Mouse (Mus musculus): ENCODE results near the gene Cuedc2. TPM values are rescaled to one million over a fixed set of nuclear protein-coding genes. Genes with fewer than 3 reads are reported as not detected.

Gene Cuedc2
- total and polyA plus RNA-seq, 2 experiments from 2014 or later: 91.7 to 129 TPM

DNA sequence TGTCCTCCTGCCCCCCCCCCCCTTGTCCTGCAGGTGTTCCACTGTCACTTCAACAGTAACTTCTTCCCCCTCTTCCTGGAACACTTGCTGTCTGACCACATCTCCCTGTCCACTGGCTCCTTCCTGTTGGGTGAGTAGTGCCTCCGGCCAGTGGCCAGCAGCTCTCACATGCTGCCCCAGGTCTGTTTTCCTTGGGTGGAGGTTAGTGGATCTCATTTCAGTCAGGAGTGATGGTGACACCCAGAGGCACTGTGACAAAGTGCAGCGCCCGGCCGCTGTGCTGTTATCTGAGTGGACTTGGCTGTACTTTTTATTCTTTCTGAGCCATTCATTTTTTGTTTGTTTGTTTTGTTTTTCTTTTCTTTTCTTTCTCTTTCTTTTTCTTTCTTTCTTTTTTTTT is 30.7 kb upstream of the Cuedc2 start:
- TF ChIP-seq CTCF (IDR thresholded peaks at IDR 0.05; ENCODE audit: low read depth) (peak; percentile 69), EP300 (IDR thresholded peaks at IDR 0.05; ENCODE audit: low read depth) (no peak)
- DNase-seq (ENCODE audit: low spot score) (peak; percentile 75), ATAC-seq (ENCODE audit: insufficient read depth, low read depth) (peak; percentile 90)
- Histone ChIP-seq H3K9ac (replicated peaks; ENCODE audit: low read depth, low read length) (no peak overlapping the region), H3K4me3 (ENCODE audit: low read depth, low read length) (no peak overlapping the region), H3K4me2 (ENCODE audit: low read depth, low read length) (no peak overlapping the region), H3K36me3 (replicated peaks; ENCODE audit: control insufficient read depth, insufficient read depth, low read length) (no peaks in the 10 kb centered on the region), H3K27ac (ENCODE audit: low read depth) (no peak overlapping the region), H3K4me1 (ENCODE audit: control insufficient read depth, insufficient read depth) (no peaks in the 10 kb centered on the region), H3K9me3 (replicated peaks; ENCODE audit: control insufficient read depth, low read length) (no peaks in the 10 kb centered on the region), H3K27me3 (ENCODE audit: control insufficient read depth, insufficient read depth, low read length) (no peaks in the 10 kb centered on the region)
- 2% methylated on average over 4 of the region's 4 CpGs for WGBS

GRCm38 (mm10) chr19:46367798-46368590 is 29.5 kb upstream of the Cuedc2 start:
- Histone ChIP-seq H3K9me3 (replicated peaks; ENCODE audit: control insufficient read depth, low read length) (no peaks in the 10 kb centered on the region), H3K4me3 (ENCODE audit: low read depth, low read length) (no peak overlapping the region), H3K9ac (replicated peaks; ENCODE audit: low read depth, low read length) (no peak overlapping the region), H3K27me3 (ENCODE audit: control insufficient read depth, insufficient read depth, low read length) (no peaks in the 10 kb centered on the region), H3K36me3 (replicated peaks; ENCODE audit: control insufficient read depth, insufficient read depth, low read length) (no peaks in the 10 kb centered on the region), H3K27ac (ENCODE audit: low read depth) (no peak overlapping the region), H3K4me2 (ENCODE audit: low read depth, low read length) (no peak overlapping the region), H3K4me1 (ENCODE audit: control insufficient read depth, insufficient read depth) (no peaks in the 10 kb centered on the region)
- no peak for ATAC-seq (ENCODE audit: insufficient read depth, low read depth)
- DNase-seq (ENCODE audit: low spot score): no peak
- TF ChIP-seq CTCF (IDR thresholded peaks at IDR 0.05; ENCODE audit: low read depth) (no peak), EP300 (IDR thresholded peaks at IDR 0.05; ENCODE audit: low read depth) (no peak)
- WGBS: 85% methylated on average over 23 of the region's 23 CpGs

DNA sequence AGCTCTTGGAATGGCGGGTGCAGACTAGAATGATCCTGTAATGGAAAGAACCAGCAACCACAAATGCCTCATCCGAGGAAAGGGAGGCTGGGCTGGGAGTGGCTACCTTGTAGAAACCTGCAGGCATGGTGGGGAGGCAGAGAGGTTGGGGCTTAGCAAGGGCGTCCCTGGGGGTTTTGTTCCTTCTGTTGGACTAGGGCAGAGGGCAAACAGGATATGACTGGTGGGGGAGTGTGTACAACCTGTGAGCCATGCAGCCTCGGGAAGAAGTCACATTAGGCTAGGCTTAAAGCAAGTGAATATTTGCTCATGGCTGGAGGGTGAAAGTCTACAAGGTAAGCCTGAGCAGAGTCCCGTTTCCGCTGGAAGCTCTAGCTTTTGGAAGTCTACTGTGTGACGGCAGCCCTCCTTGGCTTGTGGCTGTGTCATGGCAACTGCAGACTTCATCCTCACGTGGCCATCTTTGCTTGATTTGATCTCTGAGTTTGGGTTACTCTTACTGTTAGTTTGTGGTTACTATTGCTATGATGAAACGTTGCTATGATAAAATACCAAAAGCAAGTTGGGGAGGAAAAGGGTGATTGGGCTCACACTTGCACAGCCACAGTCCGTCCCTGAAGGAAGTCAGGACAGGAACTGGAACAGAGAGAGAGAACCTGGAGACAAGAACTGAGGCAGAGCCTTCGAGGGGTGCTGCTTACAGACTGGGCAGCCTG is 24.9 kb upstream of the Cuedc2 start:
- H3K27ac ChIP-seq (ENCODE audit: low read depth): no peak overlapping the region
- H3K4me3 ChIP-seq (ENCODE audit: low read depth, low read length): no peak overlapping the region
- no peaks in the 10 kb centered on the region for H3K4me1 ChIP-seq (ENCODE audit: control insufficient read depth, insufficient read depth)
- no peak for DNase-seq (ENCODE audit: low spot score)
- WGBS: 64% methylated on average over 11 of the region's 11 CpGs
- H3K9me3 ChIP-seq (replicated peaks; ENCODE audit: control insufficient read depth, low read length): no peaks in the 10 kb centered on the region
- H3K27me3 ChIP-seq (ENCODE audit: control insufficient read depth, insufficient read depth, low read length): no peaks in the 10 kb centered on the region
- no peaks in the 10 kb centered on the region for H3K36me3 ChIP-seq (replicated peaks; ENCODE audit: control insufficient read depth, insufficient read depth, low read length)
- TF ChIP-seq EP300 (IDR thresholded peaks at IDR 0.05; ENCODE audit: low read depth): no peak
- no peak for TF ChIP-seq CTCF (IDR thresholded peaks at IDR 0.05; ENCODE audit: low read depth)
- no peak for ATAC-seq (ENCODE audit: insufficient read depth, low read depth)
- H3K4me2 ChIP-seq (ENCODE audit: low read depth, low read length): no peak overlapping the region
- H3K9ac ChIP-seq (replicated peaks; ENCODE audit: low read depth, low read length): no peak overlapping the region

GRCm38 (mm10) chr19:46362104-46362503 is 23.6 kb upstream of the Cuedc2 start:
- Histone ChIP-seq H3K27ac (ENCODE audit: low read depth) (no peak overlapping the region), H3K27me3 (ENCODE audit: control insufficient read depth, insufficient read depth, low read length) (no peaks in the 10 kb centered on the region), H3K4me3 (ENCODE audit: low read depth, low read length) (no peak overlapping the region), H3K4me1 (ENCODE audit: control insufficient read depth, insufficient read depth) (0 out of 2 replicates have a peak, but pooled peaks cover 2% of the 10 kb centered on the region), H3K4me2 (ENCODE audit: low read depth, low read length) (no peak overlapping the region), H3K9me3 (replicated peaks; ENCODE audit: control insufficient read depth, low read length) (no peaks in the 10 kb centered on the region), H3K9ac (replicated peaks; ENCODE audit: low read depth, low read length) (no peak overlapping the region), H3K36me3 (replicated peaks; ENCODE audit: control insufficient read depth, insufficient read depth, low read length) (no peaks in the 10 kb centered on the region)
- 66% methylated on average over 8 of the region's 8 CpGs for WGBS
- DNase-seq (ENCODE audit: low spot score) (no peak), ATAC-seq (ENCODE audit: insufficient read depth, low read depth) (no peak)
- TF ChIP-seq CTCF (IDR thresholded peaks at IDR 0.05; ENCODE audit: low read depth) (no peak), EP300 (IDR thresholded peaks at IDR 0.05; ENCODE audit: low read depth) (no peak)

- 56% methylated on average over 4 of the region's 4 CpGs for WGBS
- Histone ChIP-seq H3K36me3 (replicated peaks; ENCODE audit: control insufficient read depth, insufficient read depth, low read length) (no peaks in the 10 kb centered on the region), H3K4me2 (ENCODE audit: low read depth, low read length) (peak overlapping the region; percentile 83; the same call in 1 of the 2 replicates), H3K9me3 (replicated peaks; ENCODE audit: control insufficient read depth, low read length) (no peaks in the 10 kb centered on the region), H3K4me3 (ENCODE audit: low read depth, low read length) (0 out of 2 replicates have a peak overlapping the region, but pooled peaks have one; percentile 55), H3K9ac (replicated peaks; ENCODE audit: low read depth, low read length) (no peak overlapping the region), H3K27ac (ENCODE audit: low read depth) (peak overlapping the region; percentile 84), H3K27me3 (ENCODE audit: control insufficient read depth, insufficient read depth, low read length) (no peaks in the 10 kb centered on the region), H3K4me1 (ENCODE audit: control insufficient read depth, insufficient read depth) (0 out of 2 replicates have a peak, but pooled peaks cover 7% of the 10 kb centered on the region)
- DNase-seq (ENCODE audit: low spot score) (no peak), ATAC-seq (ENCODE audit: insufficient read depth, low read depth) (peak; percentile 59)
- no peak for TF ChIP-seq EP300 (IDR thresholded peaks at IDR 0.05; ENCODE audit: low read depth)
Observed at GRCm38 (mm10) chr19:46358381-46358780, 19.9 kb upstream of the Cuedc2 start.

All from heart, postnatal 0 days (tissue).